Mouse (Mus musculus): ENCODE results near the gene Traf3ip2.

Traf3ip2 gene

GRCm38 (mm10) chr10:39601068-39601467 lies 11.7 kb upstream of the Traf3ip2 start:
- no peak for DNase-seq

DNA sequence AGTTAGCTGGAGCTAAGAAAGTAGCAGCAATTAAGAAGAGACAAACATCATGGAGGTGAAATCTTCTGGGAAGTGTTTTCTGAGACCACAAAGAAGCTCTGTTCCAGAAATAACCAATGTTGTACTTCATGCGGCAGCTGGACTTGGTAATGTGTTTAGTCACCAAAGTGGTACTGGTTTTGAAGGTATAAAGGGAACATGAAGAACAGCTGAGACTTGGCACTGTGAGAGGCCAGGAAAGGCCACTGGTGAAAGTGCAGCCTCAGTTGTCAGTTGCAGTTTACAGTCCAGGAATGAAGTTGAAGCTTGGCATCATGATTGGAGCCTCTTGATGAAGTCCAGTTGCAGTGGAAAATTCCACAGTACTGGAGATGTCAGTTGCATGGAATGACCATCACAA lies 6.3 kb upstream of the Traf3ip2 start:
- no peak for DNase-seq

- no peak for DNase-seq
Measured at GRCm38 (mm10) chr10:39611234-39611633, 1.5 kb upstream of the Traf3ip2 start.

- DNase-seq: no peak
Measured at GRCm38 (mm10) chr10:39612131-39612530, 603 bp upstream of the Traf3ip2 start.

DNA sequence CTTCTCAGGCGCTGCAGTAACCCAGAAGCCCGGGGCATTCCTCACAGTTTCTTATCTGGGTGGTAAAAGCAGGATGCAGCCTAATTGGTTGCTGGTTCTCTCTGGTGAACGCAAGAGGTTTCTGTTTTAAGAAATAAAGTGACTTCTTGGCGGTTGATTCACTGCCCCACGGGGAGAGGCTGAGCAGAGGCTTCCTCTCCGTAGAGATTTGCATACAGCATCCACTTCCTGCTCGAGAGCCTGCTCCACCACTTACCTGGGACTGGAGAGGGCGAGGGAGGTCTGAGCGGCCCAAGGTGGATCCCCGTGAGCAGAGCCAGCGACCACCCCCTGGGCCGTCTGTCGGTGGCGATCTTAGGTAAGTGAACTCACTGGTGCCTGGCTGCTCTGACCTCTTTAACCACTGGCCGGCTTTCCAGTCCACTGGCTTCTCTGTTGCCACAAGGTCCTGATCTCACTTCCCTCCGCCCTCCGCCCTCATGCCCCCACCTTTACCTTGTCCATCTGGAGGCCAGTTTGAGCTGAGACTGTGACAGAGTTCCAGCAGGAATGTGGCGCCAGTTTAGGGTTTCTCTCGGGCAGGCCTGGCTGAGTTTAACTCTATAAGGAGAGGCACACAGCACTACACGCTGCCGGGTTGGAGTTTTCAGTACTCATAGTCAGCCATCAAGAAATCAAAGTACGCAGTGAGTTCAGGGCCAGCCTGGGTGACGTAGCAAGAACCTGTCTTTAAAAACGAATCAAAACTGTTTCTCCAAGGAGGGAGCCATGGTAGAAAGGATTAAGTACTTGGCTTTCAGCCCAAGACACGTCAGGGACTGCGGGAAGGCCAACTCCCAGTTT lies 476 bp downstream of the Traf3ip2 start:
- DNase-seq: peak; percentile 75 to 79

DNA sequence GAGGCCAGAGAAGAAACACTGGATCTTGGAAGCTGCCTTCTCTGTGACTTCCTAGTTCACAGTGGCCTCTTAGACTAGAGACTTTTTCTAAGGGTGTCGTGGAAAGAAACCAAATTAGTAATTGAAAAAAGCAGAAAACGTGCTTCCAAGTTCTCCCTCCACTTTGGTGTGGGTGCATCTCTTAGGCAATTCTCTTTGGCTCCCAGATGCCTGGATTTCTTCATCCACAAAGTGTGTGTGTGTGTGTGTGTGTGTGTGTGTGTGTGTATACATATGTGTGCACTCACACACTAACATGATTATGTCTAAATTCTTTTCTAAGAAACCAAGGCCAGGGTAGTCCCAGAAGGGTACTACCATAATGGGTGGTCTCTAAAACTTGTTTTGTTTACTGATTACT lies 1.2 kb downstream of the Traf3ip2 start:
- no peak for DNase-seq

DNA sequence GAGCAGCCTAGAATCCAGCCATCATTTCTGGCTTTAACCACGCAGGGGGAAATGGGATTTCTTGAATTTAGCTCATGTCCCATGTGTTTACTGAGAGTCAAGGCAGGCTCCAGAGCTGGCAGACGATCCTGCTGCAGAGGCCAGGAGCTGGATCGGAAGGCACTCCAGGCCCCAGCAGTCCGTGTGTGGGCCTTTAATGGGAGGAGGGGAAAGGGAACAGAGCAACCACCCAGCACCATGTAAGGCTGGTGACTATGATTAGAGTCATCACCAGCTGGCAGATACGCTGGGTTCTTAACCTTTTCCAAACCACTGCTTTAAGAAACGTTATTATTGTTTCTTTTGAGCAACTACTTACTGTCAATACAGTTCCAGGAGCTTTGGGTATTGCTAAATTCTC lies 1.9 kb downstream of the Traf3ip2 start:
- no peak for DNase-seq

- DNase-seq: no peak
Measured at GRCm38 (mm10) chr10:39615531-39616229, 2.9 kb downstream of the Traf3ip2 start.

GRCm38 (mm10) chr10:39616230-39616590 lies 3.5 kb downstream of the Traf3ip2 start:
- DNase-seq: no peak

DNA sequence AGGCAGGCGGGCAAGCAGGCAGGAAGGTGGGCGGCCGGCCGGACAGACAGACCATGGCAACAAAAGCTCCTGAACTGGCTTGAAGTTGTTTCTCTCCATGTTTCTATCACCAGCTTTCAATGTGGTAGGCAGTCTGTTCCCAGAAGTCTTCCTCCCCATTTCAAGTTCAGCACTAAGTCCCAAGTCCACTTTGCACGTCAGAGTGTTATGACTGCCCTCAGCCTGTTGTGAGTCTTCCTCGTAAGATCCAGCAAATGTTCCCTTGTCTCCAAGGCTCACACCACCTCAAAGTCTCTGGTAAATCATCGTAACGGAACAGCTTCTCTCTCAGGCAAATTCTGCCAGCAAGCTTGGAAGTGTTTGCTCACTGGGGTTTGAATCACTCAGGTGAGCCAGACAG lies 3.9 kb downstream of the Traf3ip2 start:
- DNase-seq: no peak

DNA sequence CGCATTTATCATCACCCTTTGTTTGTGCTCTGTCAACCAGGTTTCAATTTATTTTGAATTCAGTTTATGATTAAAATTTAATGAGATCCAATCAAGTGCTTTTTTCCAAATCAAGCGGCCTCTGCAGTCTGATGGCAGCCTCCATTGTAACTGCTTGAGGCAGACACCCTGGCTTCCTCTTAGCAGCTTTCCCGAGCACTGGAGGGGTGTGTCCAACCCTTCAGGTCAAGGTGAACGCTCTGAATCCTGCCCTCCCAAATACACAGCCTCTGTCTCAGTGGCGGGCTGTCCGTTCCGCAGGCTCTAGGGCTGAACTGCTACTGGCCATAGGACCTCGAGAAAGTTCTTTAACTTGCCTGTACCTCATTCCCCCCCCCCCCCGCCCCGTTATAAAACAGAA lies 5.7 kb downstream of the Traf3ip2 start:
- no peak for DNase-seq

DNA sequence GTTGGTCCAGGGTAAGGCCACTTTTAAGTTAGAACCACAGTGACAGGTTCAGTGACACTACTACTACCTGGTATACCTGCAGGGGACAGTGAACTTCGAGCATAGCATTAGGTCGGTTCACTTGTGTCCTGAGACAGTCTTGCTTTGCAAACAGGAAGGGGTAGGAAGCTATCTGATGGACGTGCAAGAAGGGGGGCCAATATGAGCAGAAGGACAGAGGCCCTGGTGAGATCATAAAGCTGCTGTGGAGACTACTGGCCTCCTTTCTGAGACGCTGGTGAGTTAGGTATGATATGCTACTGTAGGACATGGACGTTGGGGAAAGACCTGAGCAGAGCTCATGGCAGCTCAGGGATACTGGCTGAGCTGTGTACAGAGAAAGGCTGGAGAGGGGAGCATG lies 7.9 kb downstream of the Traf3ip2 start:
- no peak for DNase-seq

DNA sequence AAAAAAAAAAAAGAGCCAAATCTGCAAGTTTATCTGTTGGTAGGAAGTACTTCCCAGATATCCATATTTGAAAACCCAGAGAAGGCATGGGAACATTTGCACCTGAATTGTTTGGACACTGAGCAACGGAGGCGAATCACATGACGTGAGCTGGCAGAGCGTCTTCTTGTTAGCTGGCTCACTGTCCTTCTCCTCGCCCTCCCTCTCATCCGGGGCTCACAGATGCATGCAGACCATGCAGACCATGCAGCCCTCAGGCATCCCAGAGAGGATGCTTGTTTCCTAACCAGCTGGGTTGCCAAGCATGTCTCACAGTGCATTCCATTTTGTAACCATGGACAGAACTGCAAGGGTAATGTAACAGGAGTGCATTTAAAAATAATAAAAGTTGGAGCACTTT lies 11.1 kb downstream of the Traf3ip2 start:
- no peak for DNase-seq

DNA sequence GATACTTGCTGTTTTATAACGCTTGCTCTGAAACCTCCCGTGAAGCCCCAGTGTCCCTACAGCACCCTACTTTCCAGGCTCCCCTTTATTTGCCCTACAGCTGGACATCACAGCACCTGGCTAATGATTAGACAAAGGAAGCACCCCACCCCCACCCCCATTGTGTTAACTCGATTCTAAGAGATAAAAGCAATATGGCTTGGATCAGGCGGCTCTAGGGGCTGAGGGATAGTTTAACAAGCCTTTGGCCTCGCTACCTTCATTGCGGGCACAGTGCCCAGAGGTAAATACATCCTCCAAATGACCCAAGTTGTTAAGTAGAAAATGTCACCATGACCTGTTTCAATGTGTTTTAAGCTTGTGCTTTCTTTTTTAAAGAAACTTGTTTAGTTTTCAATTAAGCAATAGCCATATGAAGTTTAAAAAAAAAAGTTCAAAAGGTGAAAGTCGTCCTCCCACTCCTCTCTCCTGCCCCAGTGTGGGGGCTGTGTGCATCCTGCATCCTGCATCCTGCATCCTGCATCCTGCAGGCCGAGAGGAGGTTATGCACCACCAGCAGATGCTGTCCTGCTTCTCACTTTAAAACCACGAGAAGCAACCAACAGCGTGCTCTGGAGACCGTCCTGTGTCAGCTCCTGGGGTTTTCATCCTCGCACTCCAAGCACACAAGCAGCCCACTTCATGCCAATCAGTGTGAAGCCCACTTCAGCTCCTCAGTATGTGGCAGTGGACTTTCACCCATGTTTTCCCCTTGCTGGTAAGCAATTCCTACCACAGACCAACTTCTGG lies 12.3 kb downstream of the Traf3ip2 start:
- DNase-seq: no peak

DNA sequence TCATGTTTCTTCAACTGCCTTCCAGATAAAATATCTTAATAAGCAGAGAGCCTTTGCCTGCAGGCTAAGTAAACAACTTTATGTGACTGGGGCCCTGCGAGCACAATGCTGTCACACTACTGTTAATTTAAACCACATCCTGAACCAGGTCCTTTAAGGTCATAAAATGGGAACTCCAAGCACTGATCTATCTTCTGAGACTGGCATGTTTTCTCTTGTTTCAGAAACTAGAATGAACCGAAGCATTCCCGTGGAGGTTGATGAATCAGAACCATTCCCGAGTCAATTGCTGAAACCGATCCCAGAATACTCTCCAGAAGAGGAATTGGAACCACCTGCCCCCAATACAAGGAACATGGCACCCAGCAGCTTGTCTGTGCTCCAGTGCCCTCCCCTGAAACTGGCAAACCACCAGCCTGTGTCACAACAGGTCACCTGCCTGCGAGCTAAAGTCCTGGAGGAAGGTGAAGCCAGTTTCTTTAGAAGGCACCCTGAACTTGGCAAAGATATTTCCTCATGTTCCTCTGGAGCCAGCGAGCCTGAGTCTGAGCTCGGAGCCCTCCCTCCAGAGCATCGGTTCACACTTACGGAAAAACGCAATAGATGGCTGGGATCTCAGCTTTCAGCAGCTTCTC lies 13.0 kb downstream of the Traf3ip2 start:
- peak in 1 of 2 experiments; percentile 27 for DNase-seq

- DNase-seq: no peak
Measured at GRCm38 (mm10) chr10:39626376-39626775, 13.6 kb downstream of the Traf3ip2 start.

GRCm38 (mm10) chr10:39628799-39629517 lies 16.2 kb downstream of the Traf3ip2 start:
- DNase-seq: no peak

GRCm38 (mm10) chr10:39629746-39630552 lies 17.2 kb downstream of the Traf3ip2 start:
- DNase-seq: peak in 1 of 2 experiments; percentile 23

DNA sequence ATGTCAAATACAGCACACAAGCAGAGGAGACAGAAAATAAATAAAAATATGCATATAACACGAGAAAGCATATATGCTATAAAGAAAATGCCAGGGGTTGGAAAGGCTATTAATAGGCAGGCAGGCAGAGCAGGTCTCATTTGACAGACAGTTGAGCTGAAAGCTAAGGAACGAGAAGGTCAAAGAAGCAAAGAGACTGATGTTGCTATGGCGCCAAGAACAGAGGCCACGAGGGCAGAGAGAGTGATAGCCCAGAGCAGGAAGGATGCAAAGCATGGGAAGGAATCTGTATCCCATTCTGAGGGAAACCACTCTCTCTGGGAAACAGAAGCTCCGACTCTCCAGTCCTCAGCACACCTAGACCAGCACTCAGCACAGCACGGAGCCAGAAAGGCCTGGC lies 18.1 kb downstream of the Traf3ip2 start:
- DNase-seq: no peak

DNA sequence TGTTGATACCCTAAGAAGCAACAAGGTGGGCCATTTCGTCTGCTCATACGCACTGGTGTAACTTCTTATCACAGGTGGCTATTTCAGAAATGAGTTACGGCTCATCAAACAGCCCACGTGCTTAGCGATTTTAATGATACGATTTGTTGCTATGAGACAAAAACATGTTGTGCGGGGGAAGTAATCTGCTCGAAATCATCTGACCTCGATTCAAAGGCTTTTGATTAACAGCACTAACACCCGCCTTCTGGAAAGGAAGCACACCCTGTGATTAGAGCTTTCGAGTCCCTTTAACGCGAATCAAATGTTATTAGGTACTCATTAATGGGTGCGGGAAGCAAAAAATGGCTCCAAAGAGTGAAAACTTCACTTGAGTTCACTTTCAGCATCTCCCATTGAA lies 18.9 kb downstream of the Traf3ip2 start:
- DNase-seq: no peak

DNA sequence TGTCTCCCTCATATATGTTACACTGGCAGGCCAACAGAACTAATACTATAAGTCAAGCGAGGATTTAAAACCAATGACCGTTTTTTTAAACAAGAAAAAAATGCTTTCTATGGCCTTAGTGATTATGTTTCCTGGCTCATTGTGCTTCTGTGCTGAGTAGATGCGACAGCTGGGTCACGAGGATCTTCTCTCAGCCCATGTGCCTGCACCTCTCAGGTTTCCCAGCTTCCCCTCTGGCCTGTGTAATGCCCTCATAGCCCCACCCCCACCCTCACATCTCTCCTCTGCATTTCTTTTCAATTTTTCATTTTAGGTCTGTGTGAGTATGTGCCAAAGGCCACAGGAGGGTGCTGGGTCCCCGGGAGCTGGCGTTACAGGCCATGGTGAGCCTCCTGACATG lies 20.6 kb downstream of the Traf3ip2 start:
- no peak for DNase-seq

All from cerebellum, postnatal 36 days (tissue).